In the genomic region with DNA sequence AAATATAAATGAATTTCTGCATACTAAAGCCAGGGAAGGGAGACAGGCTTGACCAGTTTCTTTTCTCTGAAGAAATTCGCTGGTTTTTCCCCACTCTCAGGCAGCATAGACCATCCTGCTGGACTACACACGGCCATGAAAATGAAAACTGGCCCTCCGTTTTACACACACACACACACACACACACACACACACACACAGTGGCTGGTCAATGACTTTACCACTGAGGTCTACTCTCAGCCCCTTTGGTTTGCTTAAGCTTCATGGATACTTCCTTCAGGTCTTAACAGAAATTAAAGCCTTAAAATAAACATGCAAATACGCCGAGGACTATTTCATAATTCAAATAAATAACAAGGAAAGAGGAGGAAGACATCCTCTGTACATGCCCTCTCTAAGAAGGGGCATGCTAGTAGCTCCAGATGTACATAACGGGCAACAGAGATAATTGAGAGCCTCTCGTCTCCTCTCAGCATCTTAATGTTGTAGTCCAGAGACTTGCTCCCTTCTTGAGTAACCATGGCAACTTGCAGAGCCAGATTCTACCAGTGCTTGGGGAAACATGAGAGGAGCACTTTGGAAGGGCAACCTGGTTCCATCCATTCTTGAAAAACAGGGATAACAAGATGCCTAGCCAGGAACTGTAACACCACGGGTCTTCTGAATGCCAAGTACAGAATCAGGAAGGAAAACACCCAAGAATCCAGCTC, we compare ENCODE assay signal across 22 mouse cellular contexts.
DNase-seq lines count a peak whose midpoint lies in the region; ATAC-seq lines count a peak whose summit lies in the region.
"Had no signal": no experiment of that assay in that cellular context is flagged by ENCODE, and none has a peak within 500 bp of the region (broad histone marks: within the 10 kb centered on the region; RNA-seq: fewer than 3 reads in every experiment).

No protein-coding gene starts in this region.

- H3K36me3 ChIP-seq in forebrain, embryonic 12.5 days (replicated peaks), result no peaks in the 10 kb centered on the region
- H3K36me3 ChIP-seq in forebrain, embryonic 15.5 days, result no peaks in the 10 kb centered on the region
- no peaks in the 10 kb centered on the region for H3K36me3 ChIP-seq in hindbrain, embryonic 16.5 days (ENCODE audit: control insufficient read depth, insufficient read depth, low read length)
- H3K36me3 ChIP-seq in hindbrain, embryonic 13.5 days, result no peaks in the 10 kb centered on the region
- H3K36me3 ChIP-seq in liver, embryonic 12.5 days, result no peaks in the 10 kb centered on the region

- H3K4me1 ChIP-seq in forebrain, embryonic 12.5 days, result peaks cover 8% of the 10 kb centered on the region
- H3K4me1 ChIP-seq in forebrain, embryonic 15.5 days, result no peaks in the 10 kb centered on the region
- H3K4me1 ChIP-seq in hindbrain, embryonic 16.5 days (ENCODE audit: control insufficient read depth, insufficient read depth, low read depth, low read length), result no peaks in the 10 kb centered on the region
- H3K4me1 ChIP-seq in hindbrain, embryonic 13.5 days (replicated peaks), result peaks cover 7% of the 10 kb centered on the region; the same call in 1 of the 2 replicates
- no peaks in the 10 kb centered on the region for H3K4me1 ChIP-seq in liver, embryonic 12.5 days
- H3K4me1 ChIP-seq: stomach, embryonic 15.5 days had no signal

- H3K4me3 ChIP-seq in forebrain, embryonic 12.5 days (replicated peaks), result no peak overlapping the region
- no peak overlapping the region for H3K4me3 ChIP-seq in forebrain, embryonic 15.5 days
- H3K4me3 ChIP-seq in hindbrain, embryonic 16.5 days (ENCODE audit: low read length), result no peak overlapping the region
- H3K4me3 ChIP-seq in hindbrain, embryonic 13.5 days, result no peak overlapping the region
- no peak overlapping the region for H3K4me3 ChIP-seq in liver, embryonic 12.5 days
- H3K4me3 ChIP-seq: forebrain, embryonic 10.5 days; heart, adult 2 months; stomach, embryonic 15.5 days had no signal

- no peak overlapping the region for H3K4me2 ChIP-seq in forebrain, embryonic 12.5 days
- no peak overlapping the region for H3K4me2 ChIP-seq in forebrain, embryonic 15.5 days (replicated peaks)
- no peak overlapping the region for H3K4me2 ChIP-seq in hindbrain, embryonic 16.5 days (ENCODE audit: low read length)
- H3K4me2 ChIP-seq in hindbrain, embryonic 13.5 days, result no peak overlapping the region
- no peak overlapping the region for H3K4me2 ChIP-seq in liver, embryonic 12.5 days
- H3K4me2 ChIP-seq: stomach, embryonic 15.5 days had no signal

- 0 out of 2 replicates have a peak, but pooled peaks have one; percentile 20 for ATAC-seq in forebrain, embryonic 12.5 days (ENCODE audit: low FRiP score)
- ATAC-seq in forebrain, embryonic 15.5 days (replicated peaks), result no peak
- ATAC-seq in hindbrain, embryonic 16.5 days, result peak; percentile 86
- ATAC-seq in hindbrain, embryonic 13.5 days (ENCODE audit: low FRiP score), result no peak
- no peak for ATAC-seq in liver, embryonic 12.5 days
- ATAC-seq: liver, postnatal 0 days; lung, postnatal 0 days had no signal

- H3K9me3 ChIP-seq in forebrain, embryonic 12.5 days, result no peaks in the 10 kb centered on the region
- no peaks in the 10 kb centered on the region for H3K9me3 ChIP-seq in forebrain, embryonic 15.5 days
- no peaks in the 10 kb centered on the region for H3K9me3 ChIP-seq in hindbrain, embryonic 16.5 days (ENCODE audit: control insufficient read depth, low read length)
- no peaks in the 10 kb centered on the region for H3K9me3 ChIP-seq in hindbrain, embryonic 13.5 days
- no peaks in the 10 kb centered on the region for H3K9me3 ChIP-seq in liver, embryonic 12.5 days (replicated peaks)
- H3K9me3 ChIP-seq: forebrain, embryonic 10.5 days; stomach, embryonic 15.5 days had no signal

- no peaks in the 10 kb centered on the region for H3K27me3 ChIP-seq in forebrain, embryonic 12.5 days
- H3K27me3 ChIP-seq in forebrain, embryonic 15.5 days, result no peaks in the 10 kb centered on the region
- no peaks in the 10 kb centered on the region for H3K27me3 ChIP-seq in hindbrain, embryonic 16.5 days (replicated peaks; ENCODE audit: control insufficient read depth, insufficient read depth, low read length)
- H3K27me3 ChIP-seq in hindbrain, embryonic 13.5 days, result no peaks in the 10 kb centered on the region
- no peaks in the 10 kb centered on the region for H3K27me3 ChIP-seq in liver, embryonic 12.5 days (replicated peaks)
- H3K27me3 ChIP-seq: stomach, embryonic 15.5 days had no signal

- DNase-seq in right cerebral cortex, postnatal 10 days (ENCODE audit: low spot score in 2 of 2), result peak; percentile 37 to 46
- DNase-seq in right cerebral cortex, postnatal 14 days, result no peak
- no peak for DNase-seq in kidney, postnatal 25 days
- DNase-seq: adrenal gland, postnatal 36 days; cerebellum, adult 18-20 months; cerebellum, postnatal 14 days; gastrocnemius, postnatal 25 days; heart, adult 2 months; kidney, adult 18-20 months; layer of hippocampus, adult 9-11 months; liver, postnatal 0 days; thymus, adult 18-20 months; thymus, postnatal 36 days had no signal

- H3K27ac ChIP-seq in forebrain, embryonic 12.5 days, result no peak overlapping the region
- no peak overlapping the region for H3K27ac ChIP-seq in forebrain, embryonic 15.5 days (replicated peaks)
- no peak overlapping the region for H3K27ac ChIP-seq in hindbrain, embryonic 16.5 days (ENCODE audit: low read depth, low read length)
- no peak overlapping the region for H3K27ac ChIP-seq in hindbrain, embryonic 13.5 days
- H3K27ac ChIP-seq in liver, embryonic 12.5 days, result no peak overlapping the region
- H3K27ac ChIP-seq: forebrain, embryonic 10.5 days; heart, adult 2 months; macrophage; stomach, embryonic 15.5 days had no signal

- 80% methylated on average over 8 of the region's 8 CpGs for WGBS in forebrain, embryonic 12.5 days
- 81% methylated on average over 8 of the region's 8 CpGs for WGBS in forebrain, embryonic 15.5 days
- WGBS in hindbrain, embryonic 16.5 days, result 83% methylated on average over 8 of the region's 8 CpGs
- WGBS in hindbrain, embryonic 13.5 days, result 84% methylated on average over 8 of the region's 8 CpGs
- 68% methylated on average over 8 of the region's 8 CpGs for WGBS in liver, embryonic 12.5 days (ENCODE audit: insufficient replicate concordance)

- H3K9ac ChIP-seq in forebrain, embryonic 12.5 days, result no peak overlapping the region
- H3K9ac ChIP-seq in forebrain, embryonic 15.5 days (replicated peaks), result no peak overlapping the region
- no peak overlapping the region for H3K9ac ChIP-seq in hindbrain, embryonic 16.5 days (ENCODE audit: low read depth, low read length)
- H3K9ac ChIP-seq in hindbrain, embryonic 13.5 days, result no peak overlapping the region
- no peak overlapping the region for H3K9ac ChIP-seq in liver, embryonic 12.5 days
- H3K9ac ChIP-seq: liver, postnatal 0 days; stomach, embryonic 15.5 days had no signal

Comparison
In these comparisons a context has a peak if more than half of its experiments do, and no peak if none do; other contexts are left out.
1. ATAC-seq: peak in forebrain, embryonic 12.5 days (single experiment) and hindbrain, embryonic 16.5 days (single experiment); none in forebrain, embryonic 15.5 days (single experiment), hindbrain, embryonic 13.5 days (single experiment) and liver, embryonic 12.5 days (single experiment).
2. DNase-seq: peak in right cerebral cortex, postnatal 10 days (2 of 2); none in right cerebral cortex, postnatal 14 days (single experiment) and kidney, postnatal 25 days (0 of 2).